Mouse (Mus musculus) MEL (cell line): ENCODE measurements at regions not wholly inside any gene's neighbourhood (a gene's known extent, or its start where the extent isn't known, plus 50 kb on each side); places are given as distances from the start of the nearest gene placed in this dataset.

Experiments
- DNase-seq: peaks from one replicate; pipeline ENCODE4 v3.0.0; 2011; ENCODE audit warnings: low read depth, low spot score
- H3K27ac ChIP-seq: 2 replicates; pipeline ENCODE4 v1.5.1; 2012; ENCODE audit warnings: low read depth, mild to moderate bottlenecking, control low read depth, low read length, moderate library complexity; ENCODE audit not compliant: control insufficient read depth
- H3K27me3 ChIP-seq, 2 experiments: fragments of 150-350 bp in 1 of 2; sonication (generic) in 1 of 2; 2 replicates each; pipeline ENCODE4 v1.6.1; 2012; ENCODE audit warnings: low read length in 2 of 2, mild to moderate bottlenecking in 2 of 2, improper control_type of control experiment in 1 of 2, moderate library complexity in 1 of 2; ENCODE audit not compliant: insufficient read depth in 2 of 2, control insufficient read depth in 1 of 2
- H3K36me3 ChIP-seq, 2 experiments: 2 replicates each; pipeline ENCODE4 v1.6.1; 2012 to 2014; ENCODE audit warnings: low read length in 2 of 2, improper control_type of control experiment in 1 of 2, inconsistent platforms in 1 of 2, mild to moderate bottlenecking in 1 of 2; ENCODE audit not compliant: insufficient read depth in 2 of 2, control insufficient read depth in 1 of 2
- H3K4me1 ChIP-seq, 2 experiments: fragments of 150-350 bp in 1 of 2; sonication (generic) in 1 of 2; 2 replicates each; pipeline ENCODE4 v1.6.1; 2012; ENCODE audit warnings: low read length in 2 of 2, improper control_type of control experiment in 1 of 2, mild to moderate bottlenecking in 1 of 2; ENCODE audit not compliant: insufficient read depth in 2 of 2, control insufficient read depth in 1 of 2
- H3K4me3 ChIP-seq, 2 experiments: fragments of 150-350 bp in 1 of 2; sonication (generic) in 1 of 2; 2 replicates each; pipeline ENCODE4 v1.5.1; 2012; ENCODE audit warnings: low read depth in 2 of 2, low read length in 2 of 2, mild to moderate bottlenecking in 2 of 2, moderate library complexity in 2 of 2, control low read depth in 1 of 2, improper control_type of control experiment in 1 of 2; ENCODE audit not compliant: control insufficient read depth in 1 of 2, insufficient read depth in 1 of 2
- H3K79me2 ChIP-seq: 2 replicates; pipeline ENCODE4 v1.6.1; 2012; ENCODE audit warnings: mild to moderate bottlenecking, low read length, moderate library complexity; ENCODE audit not compliant: control insufficient read depth, poor library complexity, insufficient read depth
- H3K9ac ChIP-seq: 2 replicates; pipeline ENCODE4 v1.6.1; 2012; ENCODE audit warnings: low read depth, mild to moderate bottlenecking, control low read depth, low read length, moderate library complexity; ENCODE audit not compliant: control insufficient read depth, poor library complexity, severe bottlenecking
- H3K9me3 ChIP-seq: fragments of 150-350 bp; sonication (generic); replicated peaks from 2 replicates; pipeline ENCODE4 v1.6.1; 2012; ENCODE audit warnings: mild to moderate bottlenecking, low read length, improper control_type of control experiment, moderate library complexity; ENCODE audit not compliant: insufficient read depth
- BHLHE40 ChIP-seq: IDR thresholded peaks from 2 replicates; pipeline ENCODE4 v1.6.1; 2012; ENCODE audit warnings: low read depth, mild to moderate bottlenecking, inconsistent platforms, low read length, improper control_type of control experiment, borderline replicate concordance
- CHD2 ChIP-seq: IDR thresholded peaks from 2 replicates; pipeline ENCODE4 v1.6.1; 2011; ENCODE audit warnings: low read length, improper control_type of control experiment
- CTCF ChIP-seq, 3 experiments: IDR thresholded peaks in 2 of 3; conservative IDR thresholded peaks in 1 of 3; 2 replicates each; pipeline ENCODE4 v1.5.1; 2011 to 2012; ENCODE audit warnings: low read length in 3 of 3, low read depth in 2 of 3, mild to moderate bottlenecking in 2 of 3, improper control_type of control experiment in 1 of 3, inconsistent platforms in 1 of 3, mixed read lengths in 1 of 3, moderate library complexity in 1 of 3; ENCODE audit not compliant: control insufficient read depth in 1 of 3, insufficient read depth in 1 of 3, poor library complexity in 1 of 3, severe bottlenecking in 1 of 3
- ELF1 ChIP-seq: IDR thresholded peaks from 2 replicates; pipeline ENCODE4 v1.6.1; 2014; ENCODE audit warnings: low read depth, mild to moderate bottlenecking, inconsistent platforms, low read length, improper control_type of control experiment, moderate library complexity
- ETS1 ChIP-seq: IDR thresholded peaks from 2 replicates; pipeline ENCODE4 v1.6.1; 2012; ENCODE audit warnings: low read depth, mild to moderate bottlenecking, inconsistent platforms, low read length, improper control_type of control experiment, moderate library complexity
- GABPA ChIP-seq: IDR thresholded peaks from 2 replicates; pipeline ENCODE4 v1.6.1; 2012; ENCODE audit warnings: low read depth, mild to moderate bottlenecking, inconsistent platforms, low read length, improper control_type of control experiment, moderate library complexity
- GATA1 ChIP-seq: IDR thresholded peaks from 2 replicates; pipeline ENCODE4 v1.6.1; 2011; ENCODE audit warnings: low read depth, low read length, improper control_type of control experiment
- HCFC1 ChIP-seq: IDR thresholded peaks from 2 replicates; pipeline ENCODE4 v1.6.1; 2012; ENCODE audit warnings: low read depth, mild to moderate bottlenecking, inconsistent platforms, low read length, improper control_type of control experiment, moderate library complexity
- JUND ChIP-seq: IDR thresholded peaks from 2 replicates; pipeline ENCODE4 v1.6.1; 2011; ENCODE audit warnings: low read depth, mild to moderate bottlenecking, improper control_type of control experiment, low read length
- MAFK ChIP-seq: IDR thresholded peaks from 2 replicates; pipeline ENCODE4 v1.6.1; 2011; ENCODE audit warnings: low read depth, mild to moderate bottlenecking, low read length, improper control_type of control experiment, borderline replicate concordance
- MAX ChIP-seq: IDR thresholded peaks from 2 replicates; pipeline ENCODE4 v1.6.1; 2011; ENCODE audit warnings: low read length, improper control_type of control experiment
- MEF2A ChIP-seq: IDR thresholded peaks from 2 replicates; pipeline ENCODE4 v1.6.1; 2014; ENCODE audit warnings: low read depth, mild to moderate bottlenecking, inconsistent platforms, low read length, improper control_type of control experiment; ENCODE audit not compliant: poor library complexity, insufficient replicate concordance, severe bottlenecking; ENCODE audit errors: extremely low read depth
- MXI1 ChIP-seq: IDR thresholded peaks from 2 replicates; pipeline ENCODE4 v1.6.1; 2011; ENCODE audit warnings: mild to moderate bottlenecking, low read depth, low read length, improper control_type of control experiment
- MYB ChIP-seq: IDR thresholded peaks from 2 replicates; pipeline ENCODE4 v1.6.1; 2011; ENCODE audit warnings: mild to moderate bottlenecking, low read depth, low read length, improper control_type of control experiment
- MYC ChIP-seq: IDR thresholded peaks from 2 replicates; pipeline ENCODE4 v1.6.1; 2011; ENCODE audit warnings: low read depth, mild to moderate bottlenecking, low read length, improper control_type of control experiment, moderate library complexity
- POLR2A ChIP-seq, 2 experiments: IDR thresholded peaks; 2 replicates each; pipeline ENCODE4 v1.6.1; 2011 to 2012; ENCODE audit warnings: low read length in 2 of 2, mild to moderate bottlenecking in 2 of 2, control low read depth in 1 of 2, improper control_type of control experiment in 1 of 2, low read depth in 1 of 2, moderate library complexity in 1 of 2; ENCODE audit not compliant: control insufficient read depth in 1 of 2, insufficient read depth in 1 of 2, poor library complexity in 1 of 2
- POLR2AphosphoS2 ChIP-seq: IDR thresholded peaks from 2 replicates; pipeline ENCODE4 v1.6.1; 2011; ENCODE audit warnings: low read length, improper control_type of control experiment
- POLR2AphosphoS5 ChIP-seq: IDR thresholded peaks from 2 replicates; pipeline ENCODE4 v1.6.1; 2012; ENCODE audit warnings: low read depth, borderline replicate concordance, mild to moderate bottlenecking, inconsistent platforms, low read length, moderate library complexity, mixed read lengths
- SMC3 ChIP-seq: IDR thresholded peaks from 2 replicates; pipeline ENCODE4 v1.6.1; 2011; ENCODE audit warnings: low read depth, low read length, improper control_type of control experiment
- TBP ChIP-seq: IDR thresholded peaks from 2 replicates; pipeline ENCODE4 v1.8.0; 2011; ENCODE audit warnings: low read depth, low read length, improper control_type of control experiment
- UBTF ChIP-seq: IDR thresholded peaks from 2 replicates; pipeline ENCODE4 v1.6.1; 2012; ENCODE audit warnings: low read depth, mild to moderate bottlenecking, inconsistent platforms, low read length, improper control_type of control experiment, moderate library complexity, borderline replicate concordance; ENCODE audit not compliant: insufficient read depth
- USF2 ChIP-seq, 2 experiments: IDR thresholded peaks; 2 replicates each; pipeline ENCODE4 v1.6.1; 2011 to 2012; ENCODE audit warnings: improper control_type of control experiment in 2 of 2, low read length in 2 of 2, borderline replicate concordance in 1 of 2, inconsistent platforms in 1 of 2, low read depth in 1 of 2, mild to moderate bottlenecking in 1 of 2; ENCODE audit not compliant: insufficient read depth in 1 of 2
- ZMIZ1 ChIP-seq: IDR thresholded peaks from 2 replicates; pipeline ENCODE4 v1.6.1; 2012; ENCODE audit warnings: low read depth, mild to moderate bottlenecking, inconsistent platforms, low read length, improper control_type of control experiment, moderate library complexity

GRCm38 (mm10) chr4:89001470-89001869 lies 121.5 kb upstream of the Ifne start:
- no peaks in the 10 kb centered on the region for H3K9me3 ChIP-seq
- H3K4me1 ChIP-seq, result no peaks in the 10 kb centered on the region
- no peaks in the 10 kb centered on the region for H3K79me2 ChIP-seq
- no peak overlapping the region for H3K9ac ChIP-seq
- no peaks in the 10 kb centered on the region for H3K36me3 ChIP-seq
- no peak overlapping the region for H3K4me3 ChIP-seq
- peaks cover 0 to 2% of the 10 kb centered on the region in 2 experiments; a peak in 2 of 4 replicates for H3K27me3 ChIP-seq
- TF ChIP-seq ZMIZ1 (no peak), MXI1 (no peak), CHD2 (no peak), SMC3 (no peak), BHLHE40 (no peak), UBTF (no peak), CTCF (IDR thresholded peaks at IDR 0.05 in 2 of 3, conservative IDR thresholded peaks at IDR 0.05 in 1 of 3; ENCODE audit: control insufficient read depth in 1 of 3, insufficient read depth in 1 of 3, low read depth in 2 of 3, low read length in 3 of 3, poor library complexity in 1 of 3, severe bottlenecking in 1 of 3) (no peak), POLR2AphosphoS5 (no peak)
- no peak for DNase-seq
- H3K27ac ChIP-seq, result no peak overlapping the region

GRCm38 (mm10) chr4:89000855-89001254 lies 120.9 kb upstream of the Ifne start:
- H3K4me3 ChIP-seq, result no peak overlapping the region
- H3K79me2 ChIP-seq, result no peaks in the 10 kb centered on the region
- H3K9ac ChIP-seq, result no peak overlapping the region
- H3K27me3 ChIP-seq, result no peaks in the 10 kb centered on the region; a peak in 1 of 4 replicates
- DNase-seq, result no peak
- H3K9me3 ChIP-seq, result no peaks in the 10 kb centered on the region
- H3K27ac ChIP-seq, result no peak overlapping the region
- TF ChIP-seq MYB (no peak), MAX (no peak), MYC (no peak), ELF1 (no peak), ETS1 (no peak)
- no peaks in the 10 kb centered on the region for H3K36me3 ChIP-seq
- no peaks in the 10 kb centered on the region for H3K4me1 ChIP-seq

GRCm38 (mm10) chr4:89000200-89000599 lies 120.2 kb upstream of the Ifne start:
- no peaks in the 10 kb centered on the region for H3K36me3 ChIP-seq
- no peak for TF ChIP-seq MXI1
- no peak for TF ChIP-seq USF2 (IDR thresholded peaks at IDR 0.05; ENCODE audit: borderline replicate concordance in 1 of 2, insufficient read depth in 1 of 2, low read depth in 1 of 2, low read length in 2 of 2)
- TF ChIP-seq POLR2A (IDR thresholded peaks at IDR 0.05; ENCODE audit: control insufficient read depth in 1 of 2, insufficient read depth in 1 of 2, low read depth in 1 of 2, low read length in 2 of 2, poor library complexity in 1 of 2), result no peak
- TF ChIP-seq GABPA, result no peak
- TF ChIP-seq HCFC1, result no peak
- TF ChIP-seq MYB, result no peak
- TF ChIP-seq ETS1, result no peak
- TF ChIP-seq MYC, result no peak
- TF ChIP-seq JUND, result no peak
- TF ChIP-seq GATA1, result no peak
- no peak for TF ChIP-seq POLR2AphosphoS5
- no peak for TF ChIP-seq POLR2AphosphoS2
- no peak for TF ChIP-seq MAFK
- TF ChIP-seq TBP, result no peak
- no peak for TF ChIP-seq MEF2A
- TF ChIP-seq ZMIZ1, result no peak
- TF ChIP-seq BHLHE40, result no peak
- H3K9ac ChIP-seq, result no peak overlapping the region
- H3K4me1 ChIP-seq, result no peaks in the 10 kb centered on the region
- no peaks in the 10 kb centered on the region; a peak in 1 of 4 replicates for H3K27me3 ChIP-seq
- no peak overlapping the region for H3K4me3 ChIP-seq
- H3K79me2 ChIP-seq, result no peaks in the 10 kb centered on the region
- H3K27ac ChIP-seq, result no peak overlapping the region
- DNase-seq, result no peak
- H3K9me3 ChIP-seq, result no peaks in the 10 kb centered on the region
